Mouse (Mus musculus): ENCODE results near the gene Hoxb6.

GRCm38 (mm10) chr11:96268031-96268745 lies 24.1 kb upstream of the Hoxb6 start:
- TF ChIP-seq CTCF (IDR thresholded peaks at IDR 0.05; ENCODE audit: extremely low read depth, insufficient read length, insufficient replicate concordance, low read depth, low read length) = no peak
- no peak for TF ChIP-seq POLR2A (IDR thresholded peaks at IDR 0.05; ENCODE audit: low read depth, low read length)

Data from small intestine, adult 2 months (tissue).